Mouse (Mus musculus) erythroblast, embryonic 14.5 days (primary cell): ENCODE measurements around the gene Ddx21.

Experiments
- GATA1 ChIP-seq: IDR thresholded peaks from 2 replicates; pipeline ENCODE4 v1.6.1; 2012; ENCODE audit warnings: low read length, inconsistent platforms, mixed read lengths
- TAL1 ChIP-seq: IDR thresholded peaks from 3 replicates; pipeline ENCODE4 v1.6.1; 2012; ENCODE audit warnings: low read length, inconsistent platforms, mixed read lengths

DNA sequence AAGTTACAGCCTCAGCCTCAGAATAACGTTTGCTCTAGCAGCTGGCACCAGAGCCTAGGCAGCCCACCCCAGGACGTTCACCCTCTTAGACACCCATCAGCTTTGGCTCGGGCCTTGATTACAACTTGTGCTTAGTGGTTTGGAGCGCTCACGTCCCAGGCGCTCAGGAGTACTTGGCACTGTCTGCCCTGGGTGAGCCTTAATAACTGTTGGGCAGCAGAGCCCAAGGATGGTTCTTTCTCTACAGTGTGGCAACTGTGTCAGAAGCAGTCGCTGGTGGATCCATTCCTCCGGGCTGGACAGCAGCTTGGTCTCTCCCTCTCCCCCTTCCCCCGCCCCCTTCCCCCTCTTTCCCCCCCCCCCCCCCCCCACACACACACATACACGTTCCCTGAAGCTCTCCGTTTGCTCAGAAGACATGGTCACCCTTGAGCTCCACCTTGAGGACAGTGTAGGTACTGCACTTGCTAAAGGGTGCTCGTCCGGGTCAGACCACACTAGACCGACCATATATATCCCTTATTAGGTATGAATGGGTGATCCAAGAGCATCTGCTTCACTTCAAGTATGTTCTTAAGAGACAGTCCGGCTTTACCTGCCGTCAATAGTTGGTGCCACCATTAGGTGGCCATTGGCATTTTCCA lies 52.4 kb downstream of the Ddx21 start:
- TF ChIP-seq GATA1 (no peak), TAL1 (no peak)
